Mouse (Mus musculus) cerebellum, postnatal 10 days (tissue): ENCODE results near the gene Hist1h2bk.
"Not testable (repeated sequence)": the region's sequence is repeated elsewhere in the genome, so short reads cannot be mapped to it uniquely, and the experiment has no call there.

Experiments
- DNase-seq, 2 experiments: peaks; one replicate each; pipeline ENCODE4 v3.0.0; 2021; ENCODE audit warnings: mixed read lengths in 2 of 2

Gene Hist1h2bk

GRCm38 (mm10) chr13:22041142-22041536 lies 5.5 kb downstream of the Hist1h2bk start, which contains the start of gene Hist1h4i:
Gene Hist1h4i (minus strand): TSS chr13:22041362.
- DNase-seq = peak; percentile 99

- peak; percentile 36 to 52 for DNase-seq
Measured at GRCm38 (mm10) chr13:22041651-22042567, 6.2 kb downstream of the Hist1h2bk start.

GRCm38 (mm10) chr13:22042568-22043502 lies 7.2 kb downstream of the Hist1h2bk start, which contains the start of the genes Hist1h2ag and Hist1h2bj:
Gene Hist1h2ag (minus strand): TSS chr13:22042944.
Gene Hist1h2bj (plus strand): TSS chr13:22043214.
- DNase-seq = peak; percentile 90 to 93

GRCm38 (mm10) chr13:22043503-22044431 lies 8.1 kb downstream of the Hist1h2bk start:
- DNase-seq = peak; percentile 17 to 75

- DNase-seq = peak in 1 of 2 experiments; percentile 0
Measured at GRCm38 (mm10) chr13:22044432-22045155, 8.9 kb downstream of the Hist1h2bk start.

GRCm38 (mm10) chr13:22045311-22045710 lies 9.6 kb downstream of the Hist1h2bk start:
- peak in 1 of 2 experiments; percentile 1 for DNase-seq

GRCm38 (mm10) chr13:22049041-22049440 lies 13.4 kb downstream of the Hist1h2bk start:
- peak in 1 of 2 experiments; percentile 0 for DNase-seq

- peak; percentile 54 to 65 for DNase-seq
Measured at GRCm38 (mm10) chr13:22049737-22050440, 14.2 kb downstream of the Hist1h2bk start.

GRCm38 (mm10) chr13:22050591-22051522 lies 15.2 kb downstream of the Hist1h2bk start:
- DNase-seq = peak; percentile 93 to 95

GRCm38 (mm10) chr13:22051523-22051859 lies 15.8 kb downstream of the Hist1h2bk start:
- no peak for DNase-seq

GRCm38 (mm10) chr13:22053754-22054153 lies 18.1 kb downstream of the Hist1h2bk start:
- DNase-seq = no peak

GRCm38 (mm10) chr13:22061422-22061821 lies 25.8 kb downstream of the Hist1h2bk start:
- no peak for DNase-seq

- DNase-seq = no peak
Measured at GRCm38 (mm10) chr13:22063468-22063867, 27.8 kb downstream of the Hist1h2bk start.

- not testable (repeated sequence) for DNase-seq
Measured at GRCm38 (mm10) chr13:22084140-22084539, 48.5 kb downstream of the Hist1h2bk start, which contains the start of gene Vmn1r188. Gene Vmn1r188 (plus strand): TSS chr13:22084440.
